Mouse (Mus musculus) left cerebral cortex, adult 9 months (tissue): ENCODE measurements at regions not wholly inside any gene's neighbourhood (a gene's known extent, or its start where the extent isn't known, plus 50 kb on each side); places are given as distances from the start of the nearest gene placed in this dataset.

Source experiments
- DNase-seq, 2 experiments: peaks; one replicate each; pipeline ENCODE4 v3.0.0; 2022; ENCODE audit warnings: low spot score in 2 of 2

DNA sequence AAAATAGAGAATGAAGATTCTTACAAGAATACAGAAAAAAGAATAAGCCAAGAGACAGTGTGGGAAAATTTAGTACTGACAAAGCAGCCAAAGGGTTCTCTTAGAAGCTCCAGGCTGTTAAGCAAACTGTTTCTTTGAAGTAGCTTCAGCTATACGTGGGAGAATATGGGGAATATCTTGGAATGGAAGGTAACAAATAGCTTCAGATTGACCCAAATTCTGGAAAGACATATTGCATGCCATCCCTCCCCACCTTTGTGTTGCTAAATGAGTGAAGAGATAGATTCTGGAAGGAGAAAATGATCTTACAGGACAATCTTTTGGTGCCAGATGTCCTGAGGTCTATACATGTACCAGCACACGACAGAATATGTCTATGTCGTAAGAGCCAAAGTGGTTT lies 591.9 kb upstream of the Cdh6 start:
- DNase-seq = peak; percentile 2 to 11

DNA sequence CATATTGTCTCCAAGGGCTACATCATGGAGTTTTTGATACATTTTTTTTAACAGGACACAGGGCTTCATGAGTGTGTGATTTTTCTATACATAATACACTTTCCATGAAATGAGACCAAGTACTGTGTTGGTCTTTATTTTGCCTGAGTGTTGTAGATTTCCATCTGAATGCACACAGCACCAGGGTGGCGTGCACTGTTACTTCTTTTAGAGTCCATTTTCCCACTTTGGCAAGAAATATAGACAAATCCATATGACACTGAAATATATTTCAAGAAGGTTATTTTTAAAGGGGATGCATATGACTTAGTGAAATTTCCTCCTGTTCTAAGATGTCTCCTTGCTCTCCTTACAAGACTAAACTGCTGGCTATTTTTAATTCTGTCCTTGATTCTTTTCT lies 591.1 kb upstream of the Cdh6 start:
- DNase-seq = no peak

DNA sequence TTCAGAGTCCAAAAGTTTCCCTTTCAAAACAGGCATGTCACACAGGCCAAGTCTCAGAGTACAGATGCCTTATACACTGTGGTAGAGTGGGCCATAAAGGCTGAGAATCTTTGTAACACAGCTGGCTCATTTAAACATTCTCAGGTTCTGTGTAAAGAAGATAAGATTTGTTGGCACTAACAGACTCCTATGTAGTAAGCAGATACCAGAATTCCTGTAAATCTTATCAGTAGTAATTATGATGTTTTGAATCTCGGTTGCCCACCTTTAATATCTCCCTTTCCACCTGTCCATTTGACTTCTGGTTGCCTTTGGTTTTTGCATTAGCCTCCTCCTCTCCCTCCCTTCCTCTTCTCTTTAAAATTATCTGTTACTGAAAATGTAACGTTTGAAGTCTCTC lies 573.1 kb upstream of the Cdh6 start:
- no peak for DNase-seq

DNA sequence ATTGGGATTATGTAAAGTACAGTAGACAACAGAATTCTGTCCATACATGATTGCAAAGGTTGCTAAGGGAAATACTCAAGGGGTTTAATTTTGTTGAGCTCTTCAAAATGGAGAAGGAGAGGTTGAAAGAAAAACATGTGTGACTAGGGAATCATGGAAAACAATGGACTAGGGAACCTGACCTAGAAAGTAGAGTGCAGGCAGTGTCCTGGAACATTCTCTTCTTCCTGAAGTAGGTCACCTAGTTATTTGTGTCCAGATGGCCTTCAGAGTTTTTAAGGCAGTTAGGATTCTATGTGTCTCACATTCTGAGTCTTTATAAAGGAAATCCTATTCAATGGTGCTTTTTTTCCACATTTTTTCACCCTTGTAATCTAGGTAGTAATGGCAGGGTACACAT lies 532.8 kb upstream of the Cdh6 start:
- DNase-seq = no peak

DNA sequence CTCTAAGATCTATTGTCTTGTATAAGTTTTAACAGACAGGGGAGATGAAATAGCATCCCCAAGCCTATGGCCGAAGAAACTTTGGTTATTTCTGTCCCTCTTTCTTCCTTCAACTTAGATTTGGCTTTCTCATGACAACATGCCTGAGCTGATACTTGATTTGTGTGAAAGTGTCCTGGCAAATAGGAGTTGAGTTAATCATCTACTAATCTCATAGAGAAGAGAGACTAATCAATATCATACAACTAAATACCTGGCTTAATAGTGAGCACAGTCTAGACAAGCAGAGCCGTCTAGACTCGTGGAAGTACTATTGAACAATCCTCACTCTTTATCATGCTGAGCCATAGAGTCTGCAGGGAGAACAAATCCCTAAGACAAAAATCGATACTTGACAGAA lies 531.7 kb upstream of the Cdh6 start:
- no peak for DNase-seq

DNA sequence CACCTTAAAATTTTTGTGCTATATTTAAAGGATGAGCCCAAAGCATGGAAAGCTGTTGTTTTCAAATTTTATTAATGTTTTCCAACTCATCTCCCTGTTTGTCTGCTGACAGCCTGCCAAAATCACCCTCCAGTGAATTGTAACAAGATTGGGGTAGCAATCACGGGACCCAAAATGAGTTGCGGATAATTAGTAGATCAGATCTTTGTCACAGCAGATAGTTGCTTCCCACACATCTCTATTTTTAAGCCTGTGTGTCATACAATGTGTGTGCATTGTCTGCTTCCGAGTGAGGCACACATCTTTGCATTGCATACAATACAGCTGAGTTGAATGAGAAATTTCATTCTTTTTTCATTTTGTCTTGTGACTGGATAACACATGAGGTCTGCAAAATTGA lies 494.7 kb upstream of the Cdh6 start:
- peak; percentile 15 to 31 for DNase-seq

DNA sequence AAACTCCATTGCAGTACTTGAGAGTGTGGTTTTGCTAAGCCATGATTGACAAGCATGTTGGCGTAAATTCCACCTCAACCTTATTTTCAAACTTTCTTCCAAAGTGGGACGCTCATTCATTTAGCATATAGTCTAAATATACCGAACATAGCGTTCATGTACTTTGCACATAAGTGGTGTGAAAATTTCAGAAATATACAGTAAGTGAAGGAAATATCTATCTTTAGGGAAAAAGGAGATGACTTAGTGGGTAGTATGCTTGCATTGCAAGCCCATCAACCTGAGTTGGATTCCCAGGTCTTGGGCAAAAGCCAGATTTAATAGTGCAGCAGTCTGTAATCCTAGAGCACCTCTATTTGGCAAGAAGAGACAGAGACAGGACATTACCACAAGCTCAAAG lies 493.8 kb upstream of the Cdh6 start:
- DNase-seq = no peak

DNA sequence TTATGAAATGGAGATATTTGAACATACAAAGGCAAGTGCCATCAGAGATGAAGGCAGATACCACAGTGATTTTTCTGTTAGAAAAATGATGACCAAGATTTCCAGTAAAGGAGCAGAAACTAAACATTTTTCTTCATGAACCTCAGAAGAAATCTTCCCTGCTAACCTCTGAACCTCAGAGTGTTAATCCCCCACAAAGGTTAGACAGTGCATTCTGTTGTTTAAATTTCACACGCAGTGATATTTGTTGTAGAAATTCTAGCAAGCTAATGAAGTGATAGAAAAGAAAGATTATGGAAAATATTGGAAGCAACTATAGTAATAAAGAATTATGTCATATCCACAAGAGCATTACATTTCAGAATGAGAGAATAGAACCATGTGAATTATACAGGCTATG lies 488.8 kb upstream of the Cdh6 start:
- DNase-seq = no peak

DNA sequence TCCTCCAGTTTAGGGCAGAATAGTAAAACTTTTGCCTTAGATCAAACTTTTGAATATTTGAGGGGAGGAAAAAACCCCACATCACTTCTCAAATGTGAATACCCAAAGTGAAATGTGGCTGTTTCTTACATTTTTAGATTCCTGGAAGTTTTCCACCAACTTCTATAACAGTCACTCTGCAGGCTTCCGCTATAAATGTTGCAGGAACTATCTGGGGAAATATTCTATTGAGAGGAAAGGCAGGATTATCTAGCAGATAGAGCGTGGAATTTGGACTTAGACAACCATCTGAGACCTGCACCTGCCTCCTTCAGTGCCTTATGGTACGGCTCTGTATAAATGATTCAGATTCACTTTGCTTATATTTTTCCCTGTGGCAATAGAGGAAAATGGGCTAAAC lies 481.6 kb upstream of the Cdh6 start:
- DNase-seq = no peak

DNA sequence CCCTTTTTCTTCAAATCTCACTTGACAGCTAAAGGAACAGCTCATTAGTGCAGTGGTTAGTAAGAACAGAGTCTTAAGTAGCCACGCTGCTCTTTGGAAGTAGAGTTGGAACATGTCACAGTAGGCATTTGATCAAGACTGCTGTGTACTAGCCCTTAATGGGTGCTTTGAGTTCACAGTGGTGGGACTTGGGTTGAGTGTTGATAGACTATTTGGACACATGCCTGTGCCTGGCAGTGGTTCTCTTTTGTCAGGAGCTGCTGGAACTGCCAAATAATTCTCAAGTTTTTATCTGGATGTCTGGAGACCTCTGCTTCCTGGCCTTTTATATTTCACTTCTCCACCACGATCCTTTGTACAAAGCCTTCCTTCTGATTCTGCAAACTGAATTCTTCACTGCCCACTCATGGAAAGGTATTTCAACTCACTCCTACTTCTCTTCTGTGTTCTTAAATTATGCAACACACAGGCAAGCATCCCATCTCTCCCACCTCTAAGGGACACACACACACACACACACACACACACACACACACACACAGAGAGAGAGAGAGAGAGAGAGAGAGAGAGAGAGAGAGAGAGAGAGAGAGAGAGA lies 462.0 kb upstream of the Cdh6 start:
- DNase-seq = peak in 1 of 2 experiments; percentile 4

DNA sequence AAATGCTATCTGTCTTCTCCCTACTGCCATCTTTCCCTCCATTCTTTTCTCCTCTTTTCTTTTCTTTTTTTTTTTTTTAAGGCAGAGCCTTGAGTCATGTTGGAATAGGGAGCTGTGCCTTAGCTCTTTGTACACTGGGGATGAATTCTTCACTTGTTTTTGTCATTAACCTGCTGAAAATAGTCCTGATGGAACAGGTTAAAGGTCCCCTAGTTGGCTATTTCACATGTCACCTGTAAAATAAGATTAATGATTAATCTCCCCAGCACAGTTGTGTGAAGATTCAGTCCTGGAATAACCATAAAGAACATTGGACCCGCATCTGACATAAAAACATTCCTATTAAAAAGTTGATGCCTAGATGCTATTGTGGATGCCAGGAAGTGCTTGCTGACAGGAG lies 428.7 kb upstream of the Cdh6 start:
- no peak for DNase-seq

DNA sequence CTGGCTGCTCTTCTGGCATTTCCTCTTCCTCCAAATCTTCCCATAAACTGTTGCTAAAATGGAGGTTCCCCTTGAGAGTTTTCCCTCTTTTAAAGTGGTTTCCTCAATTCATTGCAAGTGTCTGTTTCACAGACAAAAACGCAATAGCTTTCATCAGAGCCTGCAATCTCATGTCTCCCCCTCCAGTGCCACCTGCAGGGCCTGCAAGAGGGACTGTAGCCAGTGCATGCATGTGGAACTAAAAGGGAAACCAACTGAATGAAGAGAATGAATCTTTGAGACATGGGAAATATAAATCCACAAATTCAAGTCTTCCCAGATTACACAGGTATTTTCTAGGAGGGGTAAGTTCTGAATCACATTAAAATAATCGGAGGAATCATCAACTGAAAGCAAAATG lies 424.4 kb upstream of the Cdh6 start:
- DNase-seq = no peak

DNA sequence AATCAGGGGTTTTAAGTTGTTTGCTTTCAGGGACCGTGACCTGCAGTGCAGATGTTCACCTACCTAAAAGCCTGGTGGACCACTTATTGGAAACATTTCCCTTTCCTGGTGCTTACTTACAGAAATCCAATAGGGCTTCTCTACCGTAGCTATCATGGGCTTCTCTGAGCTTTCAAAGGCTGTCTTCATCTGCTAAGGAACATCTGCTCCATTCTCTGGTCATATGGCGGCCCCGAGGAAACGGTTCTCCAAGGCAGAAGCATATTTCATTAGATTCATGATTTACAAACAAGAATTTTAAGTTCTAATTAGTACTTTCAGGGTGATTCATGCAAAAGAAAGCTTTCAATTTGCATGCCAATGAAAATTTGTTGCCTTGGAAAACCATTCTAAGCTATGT lies 420.3 kb upstream of the Cdh6 start:
- no peak for DNase-seq

DNA sequence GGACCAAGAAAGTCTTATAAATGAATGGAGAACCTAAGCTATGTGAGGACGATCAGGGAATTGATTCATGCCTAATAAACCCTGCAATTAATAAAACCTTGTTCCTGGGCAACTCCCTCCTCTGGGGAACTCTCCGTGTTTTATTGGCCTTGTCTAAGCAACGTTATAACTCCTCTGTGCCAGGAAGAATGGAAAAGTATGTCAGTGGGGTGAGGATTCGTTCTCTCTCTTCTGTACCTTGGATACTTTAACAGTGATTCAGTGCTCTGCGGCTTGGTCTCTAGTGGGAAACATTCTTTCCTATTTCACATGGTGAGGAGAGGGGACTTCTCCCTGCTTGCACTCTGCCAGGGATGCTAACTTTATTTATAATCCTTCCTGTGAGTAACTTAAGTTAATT lies 417.4 kb upstream of the Cdh6 start:
- DNase-seq = no peak

DNA sequence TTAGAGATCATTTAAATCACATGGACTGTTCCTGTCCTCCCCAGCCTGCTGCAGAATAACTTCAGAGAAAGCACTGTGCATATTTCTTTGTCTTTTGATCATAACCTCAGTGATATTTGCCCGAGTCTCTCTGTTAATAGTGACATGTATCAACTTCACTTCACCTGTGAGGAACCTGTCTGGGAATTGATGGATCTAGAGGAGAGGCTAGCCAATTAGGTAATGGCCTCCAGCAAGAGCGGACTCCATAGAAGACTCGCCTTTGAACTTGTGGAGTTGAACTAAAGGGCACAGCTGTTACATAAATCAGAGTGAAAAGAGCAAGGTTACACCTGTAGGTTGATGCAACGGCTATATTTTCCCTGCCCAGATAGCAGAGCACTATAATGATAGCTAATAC lies 409.8 kb upstream of the Cdh6 start:
- no peak for DNase-seq

DNA sequence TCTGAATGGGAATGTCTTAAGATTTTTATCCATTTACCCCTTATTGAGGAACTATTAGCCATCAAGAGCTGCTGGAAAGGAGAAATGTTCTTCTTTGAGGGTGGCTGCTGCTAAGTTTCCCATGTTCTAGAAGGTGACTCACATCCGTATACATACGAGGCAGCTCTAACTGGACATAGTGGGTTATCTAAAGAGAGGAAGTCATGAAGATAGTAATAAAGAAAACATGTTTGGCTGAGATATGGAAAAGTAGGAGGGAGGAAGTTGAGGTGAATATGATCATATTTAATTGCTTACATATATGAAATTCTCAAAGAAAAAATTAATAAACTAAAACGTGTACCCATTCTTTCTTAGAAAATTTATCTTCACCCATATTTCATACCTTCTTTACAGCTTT lies 408.7 kb upstream of the Cdh6 start:
- no peak for DNase-seq

DNA sequence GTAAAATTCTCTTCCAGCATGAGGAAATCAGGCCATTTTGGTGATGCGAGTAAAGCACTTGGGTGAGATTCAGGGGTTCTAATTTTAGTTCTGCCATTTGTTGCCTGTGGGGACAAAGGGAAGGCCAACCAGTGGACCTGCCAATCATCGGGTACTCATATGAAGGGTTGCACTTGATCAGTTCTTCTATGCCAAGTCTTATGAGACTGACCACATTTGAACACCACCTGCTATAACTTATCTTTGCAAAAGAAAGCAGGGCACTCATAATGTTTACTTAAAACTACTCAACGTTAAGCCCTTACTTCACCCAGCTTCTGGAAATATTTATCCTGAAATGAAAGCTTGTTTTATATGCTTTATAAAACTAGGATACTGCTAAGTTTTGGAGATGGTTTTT lies 400.1 kb upstream of the Cdh6 start:
- DNase-seq = no peak

DNA sequence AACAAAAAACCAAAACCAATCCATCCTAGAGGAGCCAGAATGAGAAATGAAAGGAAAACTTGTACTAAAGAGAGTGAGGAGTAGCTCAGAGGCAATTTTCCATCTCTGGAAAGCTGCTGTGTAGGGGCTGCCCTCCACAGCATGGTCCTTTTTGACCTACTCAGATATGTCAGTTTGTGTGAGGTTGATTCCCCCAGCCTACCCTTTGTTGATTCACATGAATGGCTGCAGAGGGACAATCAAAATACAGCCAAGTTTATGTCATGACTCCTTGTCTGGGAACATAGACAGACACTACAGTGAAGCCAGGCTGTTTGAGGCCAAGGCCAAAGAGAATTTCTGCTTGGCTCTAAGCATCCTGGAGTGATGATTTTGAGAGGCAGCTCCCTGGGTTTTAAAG lies 387.4 kb upstream of the Cdh6 start:
- DNase-seq = no peak

DNA sequence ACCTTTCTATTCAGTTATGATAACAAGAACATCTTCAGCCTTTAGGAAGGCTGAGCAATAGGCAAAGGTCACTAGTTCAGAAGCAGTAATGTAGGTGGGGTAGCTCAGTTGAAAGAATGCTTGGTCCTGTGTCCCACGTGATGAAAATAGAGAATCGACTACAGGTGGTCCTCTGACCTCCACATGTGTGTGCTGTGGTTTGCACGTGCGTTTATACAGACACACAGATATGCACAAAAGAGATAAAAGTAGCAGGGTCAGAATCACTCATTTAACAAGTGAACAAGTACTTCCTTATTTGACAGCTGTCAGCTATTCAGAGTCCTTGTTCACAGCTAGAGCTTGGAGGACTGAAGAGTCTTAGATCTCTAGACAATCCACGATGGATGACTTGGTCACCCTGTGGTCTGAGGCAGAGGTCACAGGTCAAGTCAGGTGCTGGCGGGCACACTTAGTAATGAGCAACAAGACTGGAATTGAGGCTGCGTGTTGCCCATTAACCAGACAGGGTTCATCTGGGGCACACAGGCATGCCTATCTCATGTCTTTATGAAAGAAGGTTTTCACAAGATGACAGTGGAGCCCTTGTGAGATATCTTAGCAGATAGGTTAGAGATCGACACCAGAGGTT lies 375.8 kb upstream of the Cdh6 start:
- DNase-seq = no peak

DNA sequence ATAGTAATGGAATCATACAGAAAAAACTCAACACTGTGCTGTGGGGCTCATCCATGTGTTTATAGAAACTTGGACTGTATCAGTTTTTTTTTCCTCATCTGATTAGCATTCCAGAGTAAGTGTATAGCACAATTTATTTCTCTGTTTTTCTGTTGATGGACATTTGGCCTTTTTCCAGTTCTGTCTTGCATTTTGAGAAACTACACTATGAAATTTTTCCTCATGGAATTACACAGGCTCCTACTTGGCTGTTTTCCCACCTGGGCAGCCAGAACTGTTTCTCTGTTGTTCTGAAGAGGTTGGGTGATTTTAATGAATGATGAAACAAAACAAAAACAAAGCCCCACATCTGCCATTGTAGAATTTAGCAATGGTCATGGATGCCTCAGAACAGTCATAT lies 366.6 kb upstream of the Cdh6 start:
- no peak for DNase-seq

DNA sequence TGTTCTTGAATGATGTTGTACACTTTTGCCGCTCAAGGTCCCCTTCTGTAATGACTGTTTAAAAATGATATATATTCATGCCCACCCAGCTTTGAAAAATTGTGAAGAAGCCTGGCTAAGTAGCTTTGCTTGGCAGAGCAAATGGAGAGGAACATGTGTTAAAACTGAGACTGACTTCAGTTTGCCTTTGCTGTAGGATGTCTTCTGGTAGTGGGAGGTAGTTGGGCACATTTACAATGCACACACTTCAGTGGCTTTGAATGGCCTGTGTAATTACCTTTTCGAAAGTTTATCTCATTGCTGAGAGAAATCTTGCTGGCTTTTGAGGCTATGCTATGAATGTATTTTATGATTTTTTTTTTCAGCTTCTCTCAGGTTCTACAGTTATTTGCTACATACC lies 360.5 kb upstream of the Cdh6 start:
- no peak for DNase-seq

DNA sequence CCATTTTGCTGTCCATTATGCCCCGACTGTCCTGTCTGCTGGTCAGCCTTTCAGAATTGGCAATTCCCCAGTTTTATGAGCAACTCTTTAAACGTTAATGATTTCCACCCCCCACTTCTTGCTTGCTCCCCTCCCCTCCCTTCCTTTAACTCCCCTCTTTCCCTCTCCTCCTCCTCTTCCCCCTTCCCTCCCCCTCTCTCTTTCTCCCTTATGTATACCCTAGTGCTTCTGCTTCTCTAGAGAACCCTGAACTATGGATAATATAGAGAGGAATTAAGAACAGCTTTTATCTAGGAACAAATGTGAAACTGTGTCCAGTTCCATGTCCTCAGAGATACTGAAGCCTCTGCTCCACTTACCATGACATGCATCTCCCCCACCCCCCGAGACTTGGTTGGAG lies 356.5 kb upstream of the Cdh6 start:
- no peak for DNase-seq

DNA sequence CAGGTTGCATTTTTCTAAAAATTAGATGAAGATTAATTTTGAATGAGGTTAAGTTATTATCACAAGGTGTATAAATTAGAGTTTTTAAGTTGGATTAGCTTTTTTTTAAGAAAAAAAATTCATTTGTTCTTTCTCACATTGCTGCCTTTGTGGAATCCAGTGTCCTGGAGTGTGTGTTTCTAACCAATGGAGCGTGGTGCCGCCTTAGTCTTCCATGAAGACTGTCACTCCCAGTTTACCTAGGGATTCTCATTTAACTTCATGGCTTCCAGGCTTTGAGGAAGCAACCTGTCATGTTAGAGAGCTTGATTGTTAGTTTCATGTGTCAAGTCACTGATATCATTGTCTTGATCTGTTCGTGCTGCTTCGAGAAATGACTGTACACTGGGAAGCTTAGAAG lies 355.6 kb upstream of the Cdh6 start:
- DNase-seq = no peak
